ENCODE assay signal across 12 mouse cellular contexts in the genomic region with DNA sequence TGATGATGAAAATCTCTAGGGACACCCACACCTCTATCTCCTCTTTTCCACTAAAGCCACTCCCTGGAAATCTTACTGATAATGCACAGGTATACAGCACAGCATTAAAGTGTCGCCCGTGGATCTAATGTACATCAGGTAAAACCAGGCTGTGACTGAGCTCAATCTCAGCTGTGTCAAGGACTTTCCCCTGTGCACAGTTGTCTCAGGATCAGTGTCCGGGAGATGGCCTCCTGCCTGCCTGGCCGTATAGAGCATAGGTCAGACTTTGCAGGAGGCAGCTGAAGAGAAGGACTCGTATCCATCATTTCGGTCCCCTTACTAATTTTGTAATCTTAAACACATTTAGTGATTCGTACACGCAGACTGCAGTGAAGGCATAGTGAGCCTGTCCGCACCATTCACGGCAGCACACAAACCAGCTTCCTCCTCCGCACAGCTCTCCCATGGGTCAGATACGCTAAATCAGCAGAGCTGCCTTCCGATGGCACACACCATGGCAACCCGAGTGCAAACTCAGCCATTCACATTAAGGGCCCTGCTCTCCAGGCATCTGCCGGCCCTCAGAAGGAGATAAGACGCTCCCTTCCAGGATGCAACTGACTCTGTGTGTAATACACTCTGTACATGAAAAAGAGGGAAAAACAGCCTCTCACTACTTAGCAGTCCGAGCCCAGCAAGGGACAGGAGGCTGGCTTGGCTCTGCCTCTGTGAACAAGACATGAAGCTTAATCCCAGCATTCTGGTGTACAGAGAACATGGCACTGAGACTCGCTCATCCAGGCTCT.
DNase-seq lines count a peak whose midpoint lies in the region; ATAC-seq and TF ChIP-seq lines count a peak whose summit lies in the region.
"Had no signal": no experiment of that assay in that cellular context is flagged by ENCODE, and none has a peak within 500 bp of the region (broad histone marks: within the 10 kb centered on the region; RNA-seq: fewer than 3 reads in every experiment).

No protein-coding gene starts in this region.

- intact Hi-C loops in left cerebral cortex, postnatal 4 days (cut with DNase I), result no loop called here

- H3K27ac ChIP-seq in midbrain, embryonic 11.5 days (ENCODE audit: low read depth, low read length), result no peak overlapping the region
- 0 out of 2 replicates have a peak overlapping the region, but pooled peaks have one; percentile 0 for H3K27ac ChIP-seq in olfactory bulb, adult 2 months (ENCODE audit: insufficient read depth, low read depth, low read length)

- peaks cover 2% of the 10 kb centered on the region; the same call in 1 of the 2 replicates for H3K4me1 ChIP-seq in midbrain, embryonic 11.5 days (ENCODE audit: control insufficient read depth, insufficient read depth, low read length)
- peaks cover 21% of the 10 kb centered on the region for H3K4me1 ChIP-seq in olfactory bulb, adult 2 months (ENCODE audit: control insufficient read depth, insufficient read depth, low read length)

- H3K9me3 ChIP-seq in midbrain, embryonic 11.5 days (ENCODE audit: control insufficient read depth, low read length), result no peaks in the 10 kb centered on the region

- no peak for TF ChIP-seq POLR2A in olfactory bulb, adult 2 months (IDR thresholded peaks at IDR 0.05; ENCODE audit: insufficient read depth, low read depth, low read length)

- TF ChIP-seq CTCF in olfactory bulb, adult 2 months (IDR thresholded peaks at IDR 0.05; ENCODE audit: insufficient read depth, low read depth, low read length), result no peak

- H3K4me3 ChIP-seq in midbrain, embryonic 11.5 days (ENCODE audit: low read depth, low read length), result no peak overlapping the region
- no peak overlapping the region for H3K4me3 ChIP-seq in olfactory bulb, adult 2 months (ENCODE audit: insufficient read depth, low read depth, low read length)

- H3K27me3 ChIP-seq in midbrain, embryonic 11.5 days (ENCODE audit: control insufficient read depth, insufficient read depth, low read length), result no peaks in the 10 kb centered on the region

- WGBS in midbrain, embryonic 11.5 days, result 57% methylated on average over 18 of the region's 18 CpGs
- WGBS in olfactory bulb, adult 2 months, result 77% methylated on average over 18 of the region's 18 CpGs

- no peak overlapping the region for H3K9ac ChIP-seq in midbrain, embryonic 11.5 days (ENCODE audit: low read length)

- H3K4me2 ChIP-seq in midbrain, embryonic 11.5 days, result no peak overlapping the region

- DNase-seq in cerebellum, postnatal 10 days, result peak; percentile 24 to 26
- no peak for DNase-seq in cerebellum, adult 9-10 months
- DNase-seq in left cerebral cortex, postnatal 4 days, result peak; percentile 17
- no peak for DNase-seq in left cerebral cortex, adult 9 months (ENCODE audit: low spot score in 2 of 2)
- peak; percentile 88 for DNase-seq in midbrain, embryonic 11.5 days (ENCODE audit: low spot score, missing footprints)
- DNase-seq in adipocyte (ENCODE audit: low spot score), result no peak
- no peak for DNase-seq in urinary bladder, postnatal 4 days (ENCODE audit: low spot score in 2 of 2)
- DNase-seq: adrenal gland, adult 8-10 months; kidney, postnatal 36 days; spleen, adult 18-20 months had no signal

- ATAC-seq in midbrain, embryonic 11.5 days (ENCODE audit: low FRiP score), result peak; percentile 84
- ATAC-seq: lung, postnatal 0 days had no signal

- H3K36me3 ChIP-seq in midbrain, embryonic 11.5 days (ENCODE audit: control insufficient read depth, insufficient read depth, low read length), result 0 out of 2 replicates have a peak, but pooled peaks cover 2% of the 10 kb centered on the region

Comparison
In these comparisons a context has a peak if more than half of its experiments do, and no peak if none do; other contexts are left out.
1. DNase-seq: peak in cerebellum, postnatal 10 days (2 of 2), left cerebral cortex, postnatal 4 days (single experiment) and midbrain, embryonic 11.5 days (single experiment); none in cerebellum, adult 9-10 months (single experiment), left cerebral cortex, adult 9 months (0 of 2), adipocyte (single experiment) and urinary bladder, postnatal 4 days (0 of 2).